Mouse (Mus musculus): ENCODE measurements around the gene En2.

- TF ChIP-seq CTCF (conservative IDR thresholded peaks at IDR 0.05; ENCODE audit: insufficient read depth, insufficient read length, low read depth, low read length) (no peak), POLR2A (IDR thresholded peaks at IDR 0.05; ENCODE audit: low read depth, low read length) (no peak)
Observed at GRCm38 (mm10) chr5:28207043-28207442, 41.5 kb downstream of the En2 start.
